Mouse (Mus musculus): Measurements from ENCODE around the gene 4930432K21Rik. TPM values are rescaled to one million over a fixed set of nuclear protein-coding genes. Genes with fewer than 3 reads are reported as not detected.
A peak's percentile ranks its signal among the peaks of the same experiment; 100 is the strongest.

Gene 4930432K21Rik
- polyA plus RNA-seq (2017; shearing (Covaris generic)), result 1 to 10 TPM in 1 of 2 experiments, under 1 TPM in 1; 0.40 to 1.2 TPM

DNA sequence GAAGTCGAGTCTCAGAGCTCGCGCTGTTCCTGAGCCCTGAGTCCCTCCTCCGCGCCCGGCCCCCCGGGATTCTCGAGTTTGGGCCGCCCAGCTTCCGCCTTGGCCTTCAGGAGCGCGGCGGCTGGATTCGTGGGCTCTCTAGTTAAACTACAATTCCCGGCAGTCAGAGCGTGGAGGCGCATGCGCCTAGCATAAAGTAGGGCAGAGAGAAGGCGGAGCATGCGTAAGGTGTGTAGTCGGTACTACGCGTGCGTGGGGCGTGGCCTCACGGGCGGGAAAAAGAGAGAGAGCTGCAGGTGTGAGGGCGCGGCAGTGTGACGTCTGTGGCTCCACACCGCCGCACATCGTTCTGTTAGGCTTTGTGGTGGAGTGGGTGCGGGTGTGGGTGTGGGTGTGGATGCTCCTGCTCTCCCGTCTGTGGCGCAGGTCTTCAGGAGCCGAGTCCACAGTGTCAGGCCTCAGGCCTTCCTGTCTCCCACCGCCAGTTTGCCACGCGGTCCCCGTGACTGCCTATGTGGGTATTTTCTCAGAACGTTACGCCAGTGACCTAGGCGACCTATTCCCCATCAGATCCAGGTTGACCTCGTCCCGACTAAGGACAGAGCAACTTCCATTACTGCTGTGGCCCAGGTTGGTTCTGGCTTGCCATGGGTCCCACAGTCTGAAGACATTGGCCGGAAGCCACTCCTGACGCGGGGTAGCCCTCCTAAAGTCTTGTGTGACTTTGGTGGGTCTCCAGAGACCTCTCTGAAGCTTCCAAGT lies at the start of gene 4930432K21Rik, which contains the start of gene Cc2d1a:
Gene 4930432K21Rik, plus strand, starts transcription at position 257 of the 762 bp plus-strand sequence.
Gene Cc2d1a, minus strand, starts transcription at position 168 of the 762 bp plus-strand sequence.
- ATAC-seq, result peak; percentile 95

DNA sequence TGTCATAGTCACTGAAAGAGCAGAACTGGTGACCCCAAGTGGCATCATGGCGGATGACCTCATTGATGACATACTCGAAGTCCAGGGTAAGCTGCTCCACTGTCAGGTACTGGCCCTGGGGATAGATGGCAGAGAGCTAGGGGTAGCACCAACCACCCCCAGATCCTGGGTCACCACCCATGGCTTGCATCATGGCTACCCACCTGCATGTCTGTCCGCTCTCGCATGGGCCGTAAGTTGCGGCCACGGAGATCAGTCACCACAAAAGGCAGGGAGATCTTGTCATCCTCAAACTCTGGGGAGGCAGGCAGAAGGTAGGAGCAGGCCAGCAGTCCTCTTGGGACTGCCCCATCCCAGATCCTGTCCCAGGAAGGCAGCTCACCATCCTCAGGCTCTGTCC lies 49.4 kb upstream of the 4930432K21Rik start:
- no peak for ATAC-seq

DNA sequence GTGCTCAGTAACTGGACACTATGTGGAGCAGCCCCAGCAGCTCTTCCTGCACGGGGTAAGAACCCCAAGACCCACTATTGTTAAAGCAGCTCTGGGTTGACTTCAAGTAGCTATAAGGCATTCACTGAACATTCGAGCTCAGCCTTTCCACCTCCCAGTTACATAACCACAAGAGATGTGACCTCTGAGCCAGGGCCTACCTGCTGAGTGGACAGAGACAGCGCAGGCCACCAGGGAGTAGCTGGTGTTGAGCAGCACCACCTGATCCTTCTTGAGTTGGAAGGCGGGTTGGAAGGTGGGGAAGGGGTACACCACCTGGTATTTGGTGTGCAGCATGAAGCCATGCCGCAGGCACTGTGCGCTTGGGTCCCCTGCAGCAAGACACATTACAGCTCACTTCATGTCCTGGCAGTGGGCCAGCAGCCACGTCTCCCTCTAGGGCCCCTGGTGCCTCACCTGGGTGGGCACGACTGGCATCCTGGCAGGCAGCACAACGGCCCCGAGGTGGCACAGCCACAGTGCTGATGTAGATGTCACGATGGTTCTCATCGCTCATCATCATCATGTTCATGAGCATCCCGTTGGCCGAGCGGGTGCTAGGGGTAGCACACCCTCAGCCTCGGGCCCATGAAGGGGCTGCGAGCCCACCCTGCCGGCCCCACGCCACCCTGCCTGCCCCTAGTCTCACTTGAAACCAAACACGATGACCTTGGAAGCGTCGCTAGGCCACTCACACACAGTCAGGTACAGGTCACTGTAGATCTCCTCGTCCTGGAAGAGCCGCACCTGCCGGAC lies 46.2 kb upstream of the 4930432K21Rik start:
- no peak for ATAC-seq

DNA sequence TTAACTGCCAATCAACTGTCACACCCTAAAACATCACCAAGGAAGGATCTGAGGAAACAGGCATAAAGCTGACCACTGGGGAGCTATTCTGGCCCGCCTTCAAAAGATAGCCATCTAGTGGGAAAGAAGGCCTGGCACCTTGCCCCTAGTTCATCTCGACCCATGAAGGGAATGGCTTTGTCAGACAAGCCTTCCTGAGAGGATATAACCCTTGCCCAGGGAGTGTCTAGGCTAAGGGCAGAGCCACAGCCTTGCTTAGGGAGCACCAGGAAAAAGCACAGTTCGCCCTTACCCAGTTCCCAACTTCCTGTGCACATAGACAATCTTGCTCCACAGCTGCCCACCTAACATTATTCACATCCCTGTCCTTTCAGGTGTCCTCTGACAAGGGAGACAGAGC lies 44.2 kb upstream of the 4930432K21Rik start:
- no peak for ATAC-seq

DNA sequence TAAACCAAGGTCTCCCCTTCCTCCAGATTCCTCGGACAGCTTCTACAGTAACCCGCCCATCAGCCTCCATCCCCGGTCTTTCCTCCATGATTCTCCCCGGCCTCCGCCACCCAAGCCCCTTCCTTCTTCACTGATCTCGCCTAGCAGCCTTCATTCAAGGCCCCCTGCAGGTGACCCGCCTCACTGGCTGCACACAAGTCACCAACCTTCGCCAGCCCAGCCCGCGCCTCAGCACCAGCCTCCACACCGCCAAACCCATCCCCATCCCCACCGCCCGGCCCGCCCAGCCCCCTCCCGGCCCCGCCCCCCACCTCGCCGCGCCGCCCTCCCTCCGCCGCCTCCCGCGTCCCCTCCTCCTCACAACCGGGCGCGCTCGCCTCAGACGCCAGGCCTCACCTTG lies 43.6 kb upstream of the 4930432K21Rik start:
- peak; percentile 43 for ATAC-seq

DNA sequence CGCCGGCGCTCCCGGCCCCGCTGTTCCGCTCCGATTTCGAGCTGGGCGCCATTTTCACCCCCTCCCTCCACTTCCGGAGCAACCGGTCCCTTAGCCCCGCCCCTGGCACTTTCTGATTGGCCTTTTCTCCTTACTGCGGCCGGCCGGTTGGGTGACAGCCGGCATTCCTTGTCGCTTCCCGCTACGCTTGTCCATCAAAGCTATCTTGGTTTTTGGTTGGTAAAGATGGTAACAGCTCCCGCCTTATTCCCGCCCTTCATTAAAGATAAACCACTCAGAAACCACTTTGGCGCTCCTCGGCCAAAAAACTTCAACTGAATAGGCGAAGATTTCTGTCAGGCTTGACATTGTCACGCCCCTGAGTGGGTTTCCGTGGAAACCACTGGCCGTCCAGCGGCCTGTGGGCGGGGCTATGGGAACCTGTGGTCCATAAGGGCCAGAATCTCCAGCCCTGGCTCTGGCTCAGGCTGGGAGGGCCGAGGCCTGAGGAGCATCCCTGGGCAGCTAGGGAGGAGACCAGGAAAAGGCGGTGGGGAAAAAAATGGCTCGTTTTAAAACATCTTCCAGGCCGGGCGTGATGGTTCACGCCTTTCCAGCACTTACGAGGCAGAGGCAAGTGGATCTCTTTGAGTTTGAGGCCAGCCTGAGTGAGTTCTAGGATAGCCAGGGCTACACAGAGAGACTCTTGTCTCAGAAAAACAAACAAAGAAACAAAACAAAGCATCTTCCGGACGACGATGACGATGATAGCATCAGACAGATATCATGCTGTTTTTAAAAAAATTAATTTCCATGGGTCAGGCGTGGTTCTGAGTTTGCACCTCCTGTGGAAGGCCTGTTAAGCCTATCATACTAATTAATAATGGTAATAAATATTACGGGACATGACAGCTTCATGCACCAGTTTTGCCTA lies 42.9 kb upstream of the 4930432K21Rik start, which contains the start of gene Dcaf15:
Gene Dcaf15, minus strand, starts transcription at position 72 of the 913 bp plus-strand sequence.
- peak; percentile 91 for ATAC-seq

DNA sequence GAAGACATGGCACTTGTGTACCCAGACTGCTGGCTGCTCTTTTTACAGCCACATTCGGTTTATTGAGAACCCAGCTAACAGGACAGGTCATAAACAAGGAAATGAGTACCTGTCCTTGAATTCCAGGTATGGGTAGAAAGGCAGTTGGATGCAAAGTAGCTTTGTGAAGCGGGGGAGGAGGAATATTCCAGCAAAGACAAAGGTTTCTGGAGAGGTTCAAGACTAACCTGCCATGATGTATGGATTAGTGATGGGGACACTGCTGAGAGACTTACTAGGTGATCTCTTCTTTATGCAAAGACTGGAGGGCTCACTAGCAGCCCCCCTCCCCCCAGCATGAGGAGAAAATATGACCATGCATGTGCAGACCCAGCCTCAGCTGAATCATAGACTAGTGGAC lies 42.1 kb upstream of the 4930432K21Rik start:
- ATAC-seq, result no peak

DNA sequence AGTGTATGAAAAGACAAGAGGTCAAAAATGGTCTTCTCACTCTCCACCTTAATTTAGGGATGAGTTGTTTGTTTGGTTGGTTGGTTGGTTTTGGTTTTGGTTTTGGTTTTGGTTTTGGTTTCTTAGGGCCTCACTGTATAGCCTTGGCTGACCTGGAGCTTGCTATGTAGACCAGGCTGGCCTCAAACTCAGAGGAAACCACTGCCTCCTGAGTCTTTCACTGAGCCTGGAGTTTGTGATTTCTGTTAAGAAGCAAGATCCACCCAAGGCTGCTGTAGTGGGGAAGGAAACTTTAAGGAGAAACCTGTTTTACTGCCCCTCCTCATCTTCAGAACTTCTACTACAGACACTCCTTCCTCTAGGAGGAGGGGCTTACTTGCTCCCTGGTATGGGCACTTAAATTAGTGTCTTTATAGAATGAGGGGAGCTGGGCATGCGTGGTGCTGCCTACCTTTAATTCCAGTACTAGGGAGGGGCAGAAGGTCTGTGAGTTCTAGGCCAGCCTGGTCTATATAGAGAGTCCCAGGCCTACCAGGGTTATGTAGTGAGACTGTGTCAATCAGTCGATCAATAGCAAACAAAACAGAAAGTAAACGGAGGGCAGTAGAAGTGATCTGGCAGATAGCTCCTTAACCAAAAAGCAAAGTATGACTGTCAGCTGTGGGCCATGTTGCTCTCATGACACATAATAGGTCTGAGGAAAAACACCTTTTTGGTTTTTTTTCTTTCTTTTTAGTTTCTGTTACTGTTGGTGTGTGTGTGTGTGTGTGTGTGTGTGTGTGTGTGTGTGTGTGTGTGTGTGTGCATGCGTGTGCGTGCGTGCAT lies 41.4 kb upstream of the 4930432K21Rik start:
- peak; percentile 24 for ATAC-seq

DNA sequence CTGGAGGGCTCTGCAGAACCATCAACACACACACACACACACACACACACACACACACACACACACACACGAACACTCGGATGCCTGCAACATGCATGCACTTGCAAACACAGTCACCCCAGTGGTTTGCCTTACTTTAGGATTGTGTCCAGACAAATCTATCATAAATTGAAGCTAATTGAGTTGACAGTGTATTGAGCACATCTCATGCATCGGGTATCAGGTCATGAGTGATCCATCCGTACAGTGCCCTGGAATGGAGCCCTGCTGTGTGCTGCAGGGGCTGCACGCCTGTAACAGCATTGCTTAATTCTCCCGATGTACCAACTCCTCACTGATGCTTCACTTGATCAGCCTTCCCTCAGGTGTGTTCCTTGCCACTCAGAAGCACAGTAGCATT lies 32.2 kb upstream of the 4930432K21Rik start:
- ATAC-seq, result no peak

DNA sequence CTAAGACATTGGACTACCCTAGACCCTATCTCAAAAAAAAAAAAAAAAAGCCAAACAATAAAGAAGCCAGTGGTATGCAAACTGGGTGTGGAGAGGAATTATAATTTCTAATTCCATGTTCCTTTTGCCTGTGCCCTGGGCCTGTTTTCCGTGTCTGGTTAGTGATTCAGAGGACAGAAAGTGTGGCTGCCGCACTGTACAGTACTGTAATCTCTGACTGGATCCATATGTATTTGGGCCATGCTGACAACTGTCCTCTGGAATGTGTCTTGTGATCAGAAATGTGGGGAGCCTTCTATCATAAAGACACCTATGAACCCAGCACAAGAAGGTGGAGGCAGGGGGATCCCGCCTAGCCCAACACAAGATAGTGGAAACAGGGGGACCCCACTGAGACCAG lies 25.7 kb upstream of the 4930432K21Rik start:
- no peak for ATAC-seq

DNA sequence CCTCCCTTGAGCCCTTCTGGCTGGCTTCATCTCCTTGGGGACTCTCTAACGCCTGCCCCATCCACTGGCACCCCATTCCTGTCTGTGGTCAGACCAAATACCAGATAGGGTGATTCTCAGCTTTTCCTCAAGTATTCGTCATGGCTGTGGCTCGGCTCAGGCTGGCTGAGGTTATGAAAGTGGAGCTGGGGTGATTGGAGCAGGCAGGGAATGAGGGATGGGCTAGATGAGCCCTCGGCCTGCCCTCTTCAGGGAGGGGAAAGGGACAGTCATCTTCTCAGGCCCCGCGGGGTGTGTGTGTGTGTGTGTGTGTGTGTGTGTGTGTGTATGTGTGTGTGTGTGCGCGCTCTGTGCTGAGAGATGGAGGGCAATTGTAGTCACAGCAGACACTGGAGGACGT lies 22.2 kb upstream of the 4930432K21Rik start, which contains the start of gene Podnl1:
Gene Podnl1, plus strand, starts transcription at position 334 of the 400 bp plus-strand sequence.
- ATAC-seq, result no peak

DNA sequence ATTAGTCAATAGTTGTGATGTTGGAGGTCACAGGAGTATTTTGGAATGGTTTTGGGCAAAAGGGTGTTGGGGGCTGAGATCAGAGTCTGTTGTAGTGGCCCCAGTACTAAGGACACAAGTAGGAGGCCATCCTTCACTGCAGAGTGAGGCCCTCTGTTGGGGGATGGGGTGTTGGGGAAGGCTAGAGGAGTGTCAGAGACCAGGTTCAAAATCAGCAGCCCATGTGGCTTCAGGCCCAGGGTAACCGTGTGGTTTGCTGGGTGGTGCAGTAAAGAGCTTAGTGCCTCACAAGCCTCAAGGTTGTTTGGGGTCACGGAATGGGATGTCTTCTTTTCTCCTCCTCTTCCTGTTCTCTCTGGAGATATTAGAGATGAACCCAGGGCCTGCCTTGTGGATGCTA lies 21.1 kb upstream of the 4930432K21Rik start:
- ATAC-seq, result peak; percentile 28

DNA sequence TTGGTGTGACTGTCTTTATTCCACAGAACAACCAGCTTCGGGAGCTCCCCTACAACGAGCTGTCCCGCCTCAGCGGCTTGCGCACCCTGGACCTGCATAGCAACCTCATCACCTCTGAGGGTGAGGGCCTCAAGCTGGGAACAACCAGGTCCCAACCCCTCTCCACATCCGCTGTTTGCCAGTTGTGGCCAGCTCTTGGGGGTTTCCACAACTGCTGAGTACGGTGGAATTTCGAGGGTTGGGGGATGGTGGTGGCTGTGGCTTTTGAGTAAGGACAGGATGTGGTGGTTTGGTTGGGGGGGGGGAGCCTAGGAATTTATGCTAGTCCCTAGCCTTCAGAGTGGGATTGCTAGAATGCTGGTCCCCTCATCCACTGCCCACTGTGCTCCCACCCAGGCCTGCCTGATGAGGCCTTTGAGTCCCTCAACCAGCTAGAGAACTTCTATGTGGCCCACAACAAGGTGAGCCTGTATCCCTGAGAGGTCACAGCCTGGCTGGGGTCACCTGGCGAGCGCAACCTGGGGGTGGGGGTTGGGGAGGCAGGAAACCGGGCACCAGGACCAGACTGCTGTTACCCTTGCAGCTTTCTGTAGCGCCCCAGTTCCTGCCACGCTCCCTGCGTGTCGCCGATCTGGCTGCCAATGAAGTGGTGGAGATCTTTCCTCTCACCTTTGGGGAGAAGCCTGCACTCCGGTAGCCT lies 20.5 kb upstream of the 4930432K21Rik start:
- peak; percentile 92 for ATAC-seq

DNA sequence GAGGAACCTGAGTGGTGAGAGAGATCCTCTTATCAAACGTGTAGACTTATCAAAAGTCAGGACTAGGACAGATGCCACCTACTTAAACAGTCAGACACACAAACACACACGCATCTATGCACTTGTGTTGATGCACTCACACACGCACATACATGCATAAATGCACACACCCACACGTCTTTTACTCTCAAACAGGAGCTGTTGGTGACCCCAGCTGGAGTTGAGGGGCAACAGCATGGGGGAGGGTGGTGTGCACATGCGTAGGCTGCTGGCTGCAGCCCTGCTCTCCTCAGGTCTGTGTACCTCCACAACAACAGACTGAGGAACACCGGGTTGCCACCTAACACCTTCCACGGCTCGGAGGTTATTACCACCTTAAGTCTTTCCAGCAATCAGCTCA lies 19.5 kb upstream of the 4930432K21Rik start:
- ATAC-seq, result peak; percentile 5

DNA sequence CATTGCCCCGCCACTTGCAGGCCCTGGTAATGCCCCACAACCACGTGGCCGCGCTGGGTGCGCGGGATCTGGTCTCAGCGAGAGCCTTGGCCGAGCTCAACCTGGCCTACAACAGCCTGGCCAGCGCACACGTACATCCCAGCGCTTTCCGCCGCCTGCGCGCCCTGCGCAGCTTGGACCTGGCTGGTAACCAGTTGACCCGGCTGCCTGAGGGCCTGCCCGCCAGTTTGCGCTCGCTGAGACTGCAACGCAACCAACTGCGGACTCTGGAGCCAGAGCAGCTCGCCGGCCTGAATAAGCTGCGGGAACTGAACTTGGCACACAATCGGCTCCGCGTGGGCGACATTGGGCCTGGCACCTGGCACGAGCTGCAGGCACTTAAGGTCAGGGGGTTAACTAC lies 17.0 kb upstream of the 4930432K21Rik start:
- no peak for ATAC-seq

DNA sequence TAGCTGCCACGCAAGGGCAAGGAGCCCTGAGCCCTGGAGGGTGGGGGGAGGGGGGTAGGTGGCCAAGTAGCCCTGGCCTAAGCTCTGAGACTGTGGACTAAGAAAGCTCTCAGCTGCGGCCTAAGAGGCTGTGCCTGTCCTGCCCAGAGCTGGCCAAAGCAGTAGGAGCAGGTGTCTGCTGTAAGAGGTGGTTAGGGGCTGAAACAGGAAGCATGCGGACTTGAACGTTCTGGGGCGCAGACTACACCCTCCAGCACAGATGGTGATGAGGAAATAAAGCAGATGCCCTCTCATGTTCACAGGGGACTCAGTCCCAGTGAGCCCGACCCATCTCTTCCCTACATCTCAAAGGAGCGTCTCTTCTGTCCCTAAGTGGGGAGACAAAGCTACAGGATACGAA lies 15.6 kb upstream of the 4930432K21Rik start:
- no peak for ATAC-seq

DNA sequence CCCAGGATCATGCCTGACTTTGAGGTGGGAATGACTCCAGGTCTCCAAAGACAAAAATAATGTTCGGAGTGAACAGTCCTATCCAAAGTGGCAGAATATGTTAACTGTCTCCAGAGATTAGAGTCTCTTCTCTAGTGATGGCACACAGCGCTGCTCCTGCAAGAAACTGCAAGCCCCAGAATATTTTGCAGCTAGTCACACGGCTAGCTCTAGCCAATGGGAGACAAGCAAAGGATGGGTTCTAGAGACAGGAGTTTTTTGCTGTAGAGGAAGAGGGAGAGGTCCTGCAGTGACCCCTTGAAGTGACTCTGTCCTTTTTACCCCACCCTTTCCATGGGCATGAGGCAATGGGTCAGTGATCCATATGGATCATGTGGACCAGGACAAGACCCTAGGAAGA lies 10.0 kb upstream of the 4930432K21Rik start:
- no peak for ATAC-seq

DNA sequence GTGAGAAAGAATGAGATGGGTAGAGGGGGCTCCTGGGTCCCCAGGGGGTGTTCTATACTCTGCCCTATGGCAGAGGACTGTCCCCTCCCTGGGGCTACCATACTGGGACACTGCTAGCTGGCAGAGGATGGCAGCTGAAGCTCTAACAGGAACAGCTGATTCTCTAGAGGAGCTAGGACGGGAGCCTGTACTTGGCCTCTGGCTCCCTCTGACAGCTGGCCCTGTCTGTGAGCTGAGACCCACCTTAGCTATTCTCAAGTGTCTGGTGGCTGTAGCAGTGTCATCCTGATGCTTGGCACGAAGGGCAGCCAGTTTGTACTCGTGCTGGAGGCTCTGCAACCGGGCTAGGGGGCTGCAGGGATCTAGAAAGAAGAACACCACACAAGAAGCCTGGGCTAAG lies 7.0 kb upstream of the 4930432K21Rik start:
- ATAC-seq, result no peak

DNA sequence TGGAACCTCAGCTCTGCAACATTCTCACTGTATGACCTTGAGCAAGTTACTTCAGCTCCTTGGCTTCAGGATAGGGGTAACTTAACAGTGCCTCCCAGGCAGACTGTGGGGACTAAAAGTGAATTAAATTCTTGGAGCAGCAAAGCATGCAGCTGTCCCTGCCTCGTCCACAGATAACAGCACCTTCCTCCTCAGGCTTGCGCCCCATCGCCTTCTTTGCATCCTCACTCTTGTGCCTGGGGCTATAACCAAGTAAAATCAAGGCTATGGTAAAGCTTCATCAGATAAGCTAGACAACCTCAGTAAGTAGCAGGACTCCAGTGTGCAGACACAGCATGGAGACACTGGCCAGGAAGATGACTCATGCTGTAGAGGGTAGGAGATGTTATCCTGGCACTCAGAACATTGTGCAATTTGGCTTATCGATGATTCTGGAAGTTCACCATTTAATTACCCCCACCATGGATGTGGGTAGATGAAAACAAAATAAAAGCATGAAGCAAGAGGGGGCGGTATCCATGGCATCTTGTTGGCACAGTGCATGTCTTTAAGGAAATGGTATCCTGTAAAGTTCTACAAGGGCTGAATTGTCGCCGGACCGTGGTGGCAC lies 3.1 kb upstream of the 4930432K21Rik start:
- no peak for ATAC-seq

DNA sequence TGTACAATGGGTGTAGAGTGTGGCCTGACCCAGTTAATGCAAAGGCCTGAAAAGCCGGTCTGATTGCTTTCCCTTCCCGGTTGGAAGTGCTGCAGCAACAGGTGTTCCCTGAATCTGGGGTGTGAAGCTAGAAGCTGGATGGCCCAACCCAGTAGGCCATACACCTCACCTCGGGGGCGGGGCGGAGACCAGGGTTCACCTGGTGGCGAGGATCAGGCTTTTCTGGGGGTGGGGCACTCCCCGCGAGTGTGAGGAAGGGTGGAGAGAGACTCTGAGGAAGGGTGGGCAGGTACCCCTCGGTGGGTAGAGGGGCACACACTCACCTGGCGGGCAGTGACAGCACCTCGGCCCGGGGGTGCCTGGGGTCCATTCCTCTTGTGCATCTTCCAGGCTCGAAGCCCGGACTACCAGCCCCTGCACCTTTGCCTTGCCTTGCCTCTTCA lies 480 bp upstream of the 4930432K21Rik start:
- ATAC-seq, result peak; percentile 21

DNA sequence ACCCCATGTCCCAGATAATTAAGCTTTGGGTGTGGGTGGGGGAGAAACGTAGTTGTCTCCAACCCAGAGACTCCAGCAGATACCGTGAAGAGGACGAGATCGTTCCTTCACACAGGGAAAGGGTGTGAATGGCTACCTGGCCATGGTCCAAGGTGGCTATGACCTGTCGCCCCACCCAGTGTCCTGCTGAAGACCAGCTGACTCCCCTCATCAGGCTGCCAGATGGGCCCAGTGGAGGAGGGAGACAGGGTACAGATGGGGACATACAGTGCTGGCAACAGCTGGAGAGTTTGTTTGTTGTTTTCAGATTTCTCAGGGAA lies 666 bp downstream of the 4930432K21Rik start:
- no peak for ATAC-seq

All from activated CD4-positive, CD25-positive, alpha-beta regulatory T cell, adult 4 months (primary cell).